Mouse (Mus musculus) neutrophil, adult 83 days (primary cell): ENCODE measurements around the gene Nsun2. TPM values are rescaled to one million over a fixed set of nuclear protein-coding genes. Genes with fewer than 3 reads are reported as not detected.

Experiments used
- total RNA-seq, 2 experiments: library from RNA; stranded (reverse); gene quantifications; one replicate each; pipeline ENCODE4 v1.2.4; 2023

The Nsun2 gene
- total RNA-seq, result 10 to 100 TPM; 37.7 to 42.1 TPM

GRCm38 (mm10) chr13:69533405-69534333 is at the start of gene Nsun2:
Gene Nsun2, plus strand, starts transcription at chr13:69533746.

GRCm38 (mm10) chr13:69534334-69534653 is 748 bp downstream of the Nsun2 start, which contains the start of gene Tent4a:
Gene Tent4a, minus strand, starts transcription at chr13:69534617.

GRCm38 (mm10) chr13:69611398-69612174 is 78.0 kb downstream of the Nsun2 start, which contains the start of gene Srd5a1:
Gene Srd5a1, minus strand, starts transcription at chr13:69611442.

Other genes with a start within 250 kb of the Nsun2 start
- 10 to 100 TPM; 14.9 to 17.5 TPM for gene Tent4a, start 871 bp downstream of the Nsun2 start, total RNA-seq
- gene Srd5a1, start 77.7 kb downstream of the Nsun2 start, total RNA-seq, result 1 to 10 TPM in 1 of 2 experiments, under 1 TPM in 1; 0.83 to 2.5 TPM
- gene Ube2ql1, start 206.1 kb downstream of the Nsun2 start, total RNA-seq, result not detected